Mouse (Mus musculus): ENCODE measurements around the gene Dazl.

The Dazl gene

GRCm38 (mm10) chr17:50293241-50293731 is at the start of gene Dazl:
Gene Dazl (minus strand): TSS chr17:50293636.
- no peak for DNase-seq (ENCODE audit: low read depth)

GRCm38 (mm10) chr17:50341850-50342544 is 48.6 kb upstream of the Dazl start:
- DNase-seq (ENCODE audit: low read depth): no peak

- DNase-seq (ENCODE audit: low read depth): no peak
These were observed 45.5 kb upstream of the Dazl start for GRCm38 (mm10) chr17:50338901-50339300.

GRCm38 (mm10) chr17:50335776-50336175 is 42.3 kb upstream of the Dazl start:
- DNase-seq (ENCODE audit: low read depth): no peak

GRCm38 (mm10) chr17:50334694-50335093 is 41.3 kb upstream of the Dazl start:
- no peak for DNase-seq (ENCODE audit: low read depth)

GRCm38 (mm10) chr17:50332012-50332300 is 38.5 kb upstream of the Dazl start:
- no peak for DNase-seq (ENCODE audit: low read depth)

- DNase-seq (ENCODE audit: low read depth): no peak
These were observed 38.0 kb upstream of the Dazl start for GRCm38 (mm10) chr17:50331171-50332011.

- DNase-seq (ENCODE audit: low read depth): no peak
These were observed 36.8 kb upstream of the Dazl start for GRCm38 (mm10) chr17:50330245-50330644.

- no peak for DNase-seq (ENCODE audit: low read depth)
These were observed 31.2 kb upstream of the Dazl start for GRCm38 (mm10) chr17:50324658-50325057.

GRCm38 (mm10) chr17:50318810-50319209 is 25.4 kb upstream of the Dazl start:
- DNase-seq (ENCODE audit: low read depth): no peak

- DNase-seq (ENCODE audit: low read depth): no peak
These were observed 23.0 kb upstream of the Dazl start for GRCm38 (mm10) chr17:50316216-50317150.

- DNase-seq (ENCODE audit: low read depth): no peak
These were observed 16.8 kb upstream of the Dazl start for GRCm38 (mm10) chr17:50310148-50310802.

GRCm38 (mm10) chr17:50309512-50310072 is 16.2 kb upstream of the Dazl start:
- DNase-seq (ENCODE audit: low read depth): no peak

- no peak for DNase-seq (ENCODE audit: low read depth)
These were observed 15.4 kb upstream of the Dazl start for GRCm38 (mm10) chr17:50308880-50309279.

- DNase-seq (ENCODE audit: low read depth): no peak
These were observed 14.7 kb upstream of the Dazl start for GRCm38 (mm10) chr17:50308059-50308647.

- no peak for DNase-seq (ENCODE audit: low read depth)
These were observed 9.4 kb upstream of the Dazl start for GRCm38 (mm10) chr17:50302867-50303266.

- DNase-seq (ENCODE audit: low read depth): no peak
These were observed 6.9 kb upstream of the Dazl start for GRCm38 (mm10) chr17:50300171-50300841.

- no peak for DNase-seq (ENCODE audit: low read depth)
These were observed 5.4 kb upstream of the Dazl start for GRCm38 (mm10) chr17:50298821-50299220.

GRCm38 (mm10) chr17:50294726-50295125 is 1.3 kb upstream of the Dazl start:
- no peak for DNase-seq (ENCODE audit: low read depth)

- DNase-seq (ENCODE audit: low read depth): peak; percentile 28
These were observed 720 bp downstream of the Dazl start for GRCm38 (mm10) chr17:50292661-50293171.

Data from fibroblast of lung, adult 2 months (primary cell).